Mouse (Mus musculus) midbrain, embryonic 16.5 days (tissue): ENCODE results near the gene Surf1. TPM values are rescaled to one million over a fixed set of nuclear protein-coding genes. Genes with fewer than 3 reads are reported as not detected.

Experiments used
- ATAC-seq: fragments of 200-750 bp; cut with Nextera tagmentation; 2 replicates; pipeline ENCODE4 v1.8.0; 2017; ENCODE audit warnings: moderate TSS enrichment
- H3K27ac ChIP-seq: fragments of 300-500 bp; sonication (generic); 2 replicates; pipeline ENCODE4 v1.5.1; 2014; ENCODE audit warnings: mild to moderate bottlenecking, low read length, mixed read lengths
- H3K27me3 ChIP-seq: fragments of 300-500 bp; sonication (generic); 2 replicates; pipeline ENCODE4 v1.6.1; 2014; ENCODE audit warnings: low read depth, low read length, mixed read lengths; ENCODE audit not compliant: control insufficient read depth, insufficient read depth
- H3K36me3 ChIP-seq: fragments of 300-500 bp; sonication (generic); 2 replicates; pipeline ENCODE4 v1.6.1; 2014; ENCODE audit warnings: mild to moderate bottlenecking, low read length, moderate library complexity, mixed read lengths; ENCODE audit not compliant: control insufficient read depth, insufficient read depth
- H3K4me1 ChIP-seq: fragments of 300-500 bp; sonication (generic); 2 replicates; pipeline ENCODE4 v1.6.1; 2014; ENCODE audit warnings: mild to moderate bottlenecking, low read length, mixed read lengths; ENCODE audit not compliant: control insufficient read depth, insufficient read depth
- H3K4me2 ChIP-seq: fragments of 300-500 bp; sonication (generic); 2 replicates; pipeline ENCODE4 v1.6.1; 2014; ENCODE audit warnings: mild to moderate bottlenecking, low read length, mixed read lengths
- H3K4me3 ChIP-seq: fragments of 300-500 bp; sonication (generic); 2 replicates; pipeline ENCODE4 v1.5.1; 2014; ENCODE audit warnings: low read depth, mild to moderate bottlenecking, low read length, moderate library complexity, mixed read lengths
- H3K9ac ChIP-seq: fragments of 300-500 bp; sonication (generic); 2 replicates; pipeline ENCODE4 v1.6.1; 2014; ENCODE audit warnings: low read depth, low read length, mixed read lengths
- H3K9me3 ChIP-seq: fragments of 300-500 bp; sonication (generic); replicated peaks from 2 replicates; pipeline ENCODE4 v1.6.1; 2014; ENCODE audit warnings: mild to moderate bottlenecking, low read length, mixed read lengths; ENCODE audit not compliant: control insufficient read depth, poor library complexity, severe bottlenecking
- WGBS: fragments of 180-500 bp; shearing (Covaris S2); extraction: QIAGEN DNeasy Blood & Tissue Kit; methylation state at CpG from one replicate; pipeline ENCODE4 v1.1.7; 2014; 5-methylcytosine and 5-hydroxymethylcytosine counted together
- polyA plus RNA-seq: library from polyadenylated mRNA; unstranded; fragments of >200 nt; fragmentation: Nextera tagmentation; extraction: Ambion mirVana; gene quantifications from 2 replicates; pipeline ENCODE4 v1.2.1, GENCODE M21; 2015

Surf1 gene
- polyA plus RNA-seq, 1 experiment from 2014 or later, result 97.5 TPM

DNA sequence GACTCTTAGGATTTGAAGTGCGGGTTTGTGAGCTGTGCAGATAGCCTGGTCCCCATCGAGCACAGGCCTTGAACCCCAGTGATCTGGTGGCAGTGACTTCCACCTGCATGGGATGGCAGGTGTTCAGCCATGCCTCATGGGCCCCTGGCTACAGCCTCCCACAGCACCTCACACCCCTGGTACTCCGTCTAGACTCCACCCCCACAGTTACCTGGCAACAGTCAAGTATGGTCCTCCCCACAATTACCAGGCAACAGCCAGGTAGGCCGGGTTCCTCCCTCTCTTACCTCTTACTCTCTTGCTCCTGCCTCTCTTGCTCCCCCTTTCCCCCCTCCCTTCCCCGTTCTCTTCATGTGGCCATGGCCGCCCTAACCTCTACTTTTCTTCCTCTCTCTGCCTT is 45.7 kb downstream of the Surf1 start:
- H3K9me3 ChIP-seq, result no peaks in the 10 kb centered on the region
- H3K27me3 ChIP-seq, result no peaks in the 10 kb centered on the region
- no peak overlapping the region for H3K27ac ChIP-seq
- no peak overlapping the region for H3K9ac ChIP-seq
- no peaks in the 10 kb centered on the region for H3K4me1 ChIP-seq
- H3K4me3 ChIP-seq, result no peak overlapping the region
- no peak overlapping the region for H3K4me2 ChIP-seq
- no peak for ATAC-seq
- H3K36me3 ChIP-seq, result no peaks in the 10 kb centered on the region
- 69% methylated on average over 6 of the region's 6 CpGs for WGBS

DNA sequence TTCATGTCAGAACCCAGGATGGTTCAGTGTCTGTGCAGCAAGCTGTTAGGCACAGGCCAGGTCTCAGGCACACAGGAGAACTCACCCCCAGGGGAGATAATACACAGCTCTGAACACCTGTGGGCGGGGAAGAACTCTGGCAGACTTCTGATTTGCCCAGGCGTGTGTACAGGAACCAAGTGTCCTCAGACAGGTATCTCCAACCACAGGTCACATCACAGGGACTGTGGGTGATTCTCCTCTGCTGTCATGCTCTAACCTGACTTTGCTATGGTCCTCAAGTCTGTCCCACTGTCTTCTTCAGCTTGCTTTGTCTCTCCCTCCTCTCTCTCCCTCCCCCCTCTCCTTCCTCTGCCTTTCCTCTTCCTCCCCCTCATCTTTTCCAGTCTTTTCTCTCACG is 51.5 kb downstream of the Surf1 start, which contains the start of gene Abo:
Abo (minus strand) TSS at position 101 of the 400 bp plus-strand sequence.
- H3K27me3 ChIP-seq, result no peaks in the 10 kb centered on the region
- no peak within 1 kb of the TSS for H3K4me2 ChIP-seq
- H3K9ac ChIP-seq, result no peak within 1 kb of the TSS
- H3K4me3 ChIP-seq, result no peak within 1 kb of the TSS
- WGBS, result 70% methylated on average over 3 of the region's 3 CpGs
- ATAC-seq, result no peak
- no peaks in the 10 kb centered on the region for H3K4me1 ChIP-seq
- no peaks in the 10 kb centered on the region for H3K36me3 ChIP-seq
- no peak within 1 kb of the TSS for H3K27ac ChIP-seq
- no peaks in the 10 kb centered on the region for H3K9me3 ChIP-seq

Other genes starting within 250 kb of the Surf1 start
- gene Lcn4, start 245.2 kb downstream of the Surf1 start, polyA plus RNA-seq, result not detected in 2 replicates
- not detected in 2 replicates for gene Abo, start 51.6 kb downstream of the Surf1 start, polyA plus RNA-seq
- gene Surf6, start 13.7 kb downstream of the Surf1 start, polyA plus RNA-seq, result 30.7 and 32.6 TPM in 2 replicates
- gene Med22, start 5.9 kb downstream of the Surf1 start, polyA plus RNA-seq, result 134 and 137 TPM in 2 replicates
- 376 and 399 TPM in 2 replicates for gene Rpl7a, start 5.8 kb downstream of the Surf1 start, polyA plus RNA-seq
- 58.6 and 59.2 TPM in 2 replicates for gene Surf2, start 163 bp downstream of the Surf1 start, polyA plus RNA-seq
- gene Surf4, start 17.4 kb upstream of the Surf1 start, polyA plus RNA-seq, result 99.9 and 103 TPM in 2 replicates
- 0.38 and 0.41 TPM in 2 replicates for gene Stkld1, start 17.5 kb upstream of the Surf1 start, polyA plus RNA-seq
- 35.8 and 36.4 TPM in 2 replicates for gene Rexo4, start 47.9 kb upstream of the Surf1 start, polyA plus RNA-seq
- gene Adamts13, start 56.9 kb upstream of the Surf1 start, polyA plus RNA-seq, result not detected in 2 replicates
- 103 and 116 TPM in 2 replicates for gene Cacfd1, start 93.4 kb upstream of the Surf1 start, polyA plus RNA-seq
- gene Slc2a6, start 111.5 kb upstream of the Surf1 start, polyA plus RNA-seq, result 9.8 and 12.8 TPM in 2 replicates
- 0.24 TPM in 1 of 2 replicates, not detected in the other for gene Mymk, start 155.6 kb upstream of the Surf1 start, polyA plus RNA-seq
- gene Adamtsl2, start 162.8 kb upstream of the Surf1 start, polyA plus RNA-seq, result 10.6 and 10.8 TPM in 2 replicates
- 5.0 and 8.1 TPM in 2 replicates for gene Fam163b, start 226.0 kb upstream of the Surf1 start, polyA plus RNA-seq
- gene Dbh, start 248.7 kb upstream of the Surf1 start, polyA plus RNA-seq, result 0.36 and 0.88 TPM in 2 replicates